Mouse (Mus musculus): Measurements from ENCODE around the gene Dlgap1. TPM values are rescaled to one million over a fixed set of nuclear protein-coding genes. Genes with fewer than 3 reads are reported as not detected.

Dlgap1 gene
- polyA plus RNA-seq, 1 experiment from 2014 or later: 0.39 TPM

DNA sequence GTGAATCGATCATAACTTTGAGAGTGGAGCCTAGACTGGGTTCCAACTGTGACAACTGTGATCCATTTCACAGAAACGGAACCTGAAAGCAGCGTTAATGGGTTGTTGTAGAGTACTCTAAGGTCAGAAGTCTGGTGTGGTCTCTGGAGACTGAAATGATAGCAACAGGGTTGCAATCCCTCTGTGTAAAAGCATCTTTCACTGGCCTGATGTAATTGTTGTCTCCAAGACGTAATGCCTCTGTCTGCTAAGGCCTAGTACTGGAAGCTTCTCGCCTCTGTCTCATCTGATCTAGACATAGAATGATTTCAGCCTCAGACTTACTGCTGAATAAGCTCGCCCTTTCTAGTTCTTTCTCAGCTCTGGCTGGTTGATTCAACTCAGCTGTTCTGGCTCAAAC, 721.3 kb downstream of the Dlgap1 start:
- H3K9me3 ChIP-seq (replicated peaks; ENCODE audit: control insufficient read depth, low read length): no peaks in the 10 kb centered on the region
- H3K4me3 ChIP-seq (ENCODE audit: low read length): no peak overlapping the region
- WGBS: 75% methylated on average over 6 of the region's 6 CpGs
- no peak overlapping the region for H3K27ac ChIP-seq (ENCODE audit: low read length)
- ATAC-seq (replicated peaks; ENCODE audit: extremely low read depth, insufficient read depth, low FRiP score): no peak
- no peak overlapping the region for H3K9ac ChIP-seq (ENCODE audit: low read length)
- H3K27me3 ChIP-seq (ENCODE audit: control insufficient read depth, insufficient read depth, low read length): no peaks in the 10 kb centered on the region
- H3K4me2 ChIP-seq (ENCODE audit: low read depth, low read length): no peak overlapping the region
- H3K36me3 ChIP-seq (ENCODE audit: control insufficient read depth, insufficient read depth): no peaks in the 10 kb centered on the region
- H3K4me1 ChIP-seq (ENCODE audit: control insufficient read depth, insufficient read depth, low read length): no peaks in the 10 kb centered on the region

GRCm38 (mm10) chr17:70690598-70690997, 721.7 kb downstream of the Dlgap1 start:
- Histone ChIP-seq H3K27ac (ENCODE audit: low read length) (no peak overlapping the region), H3K9ac (ENCODE audit: low read length) (no peak overlapping the region), H3K4me3 (ENCODE audit: low read length) (no peak overlapping the region), H3K36me3 (ENCODE audit: control insufficient read depth, insufficient read depth) (no peaks in the 10 kb centered on the region), H3K4me2 (ENCODE audit: low read depth, low read length) (no peak overlapping the region), H3K27me3 (ENCODE audit: control insufficient read depth, insufficient read depth, low read length) (no peaks in the 10 kb centered on the region), H3K4me1 (ENCODE audit: control insufficient read depth, insufficient read depth, low read length) (no peaks in the 10 kb centered on the region), H3K9me3 (replicated peaks; ENCODE audit: control insufficient read depth, low read length) (no peaks in the 10 kb centered on the region)
- 80% methylated on average over 8 of the region's 8 CpGs for WGBS
- ATAC-seq (replicated peaks; ENCODE audit: extremely low read depth, insufficient read depth, low FRiP score): no peak

DNA sequence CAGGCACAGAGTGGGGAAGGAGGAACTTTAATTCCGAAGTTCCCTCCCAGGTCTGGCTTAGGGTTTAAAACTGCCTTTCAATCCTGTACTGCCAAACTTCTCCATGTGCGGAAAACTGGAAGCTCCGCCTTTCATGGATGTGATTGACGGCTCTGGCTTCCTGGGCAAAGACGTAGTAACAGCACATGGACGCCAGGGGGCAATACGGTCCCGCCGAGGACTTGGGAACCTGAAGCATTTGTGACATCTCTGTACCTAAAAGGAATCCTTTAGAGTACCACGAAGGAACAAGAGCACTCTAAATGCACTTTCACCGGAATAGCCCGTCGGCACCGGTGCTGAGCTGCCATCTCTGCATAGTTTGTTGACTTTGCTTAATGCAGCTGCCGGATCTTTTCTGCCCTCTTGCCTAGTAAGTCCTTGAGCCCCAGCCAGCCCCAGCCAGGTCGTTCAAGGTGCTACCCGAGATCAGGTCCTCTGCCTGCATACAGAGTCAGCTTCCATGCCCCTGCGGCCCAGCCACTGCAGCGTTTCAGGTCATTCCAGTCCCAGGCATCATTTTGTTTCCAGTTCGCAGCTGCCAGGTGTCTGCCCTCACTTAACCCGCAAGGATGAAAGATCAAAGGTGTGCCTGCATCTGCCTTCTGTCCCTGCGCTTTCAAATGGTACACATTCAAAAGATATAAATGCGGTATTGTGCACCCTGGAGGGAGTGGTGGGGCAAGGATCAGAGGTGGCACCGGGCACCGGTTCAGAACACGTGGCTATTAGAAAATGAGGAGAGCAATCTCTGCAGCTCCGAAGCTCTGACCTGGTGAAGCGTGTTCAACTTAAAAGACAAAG, 738.3 kb downstream of the Dlgap1 start:
- WGBS: 3% methylated on average over 28 of the region's 28 CpGs
- H3K9ac ChIP-seq (ENCODE audit: low read length): peak overlapping the region; percentile 30; the same call in 1 of the 2 replicates

GRCm38 (mm10) chr17:70707819-70708140, 738.9 kb downstream of the Dlgap1 start:
- no peak for ATAC-seq (replicated peaks; ENCODE audit: extremely low read depth, insufficient read depth, low FRiP score)
- Histone ChIP-seq H3K27ac (ENCODE audit: low read length) (no peak overlapping the region), H3K4me3 (ENCODE audit: low read length) (no peak overlapping the region), H3K9me3 (replicated peaks; ENCODE audit: control insufficient read depth, low read length) (no peaks in the 10 kb centered on the region), H3K9ac (ENCODE audit: low read length) (no peak overlapping the region), H3K27me3 (ENCODE audit: control insufficient read depth, insufficient read depth, low read length) (no peaks in the 10 kb centered on the region; the same call in 1 of the 2 replicates), H3K4me1 (ENCODE audit: control insufficient read depth, insufficient read depth, low read length) (peaks cover 6% of the 10 kb centered on the region), H3K4me2 (ENCODE audit: low read depth, low read length) (peak overlapping the region; percentile 64; the same call in 1 of the 2 replicates), H3K36me3 (ENCODE audit: control insufficient read depth, insufficient read depth) (no peaks in the 10 kb centered on the region)
- WGBS: 34% methylated on average over 6 of the region's 6 CpGs

More for the DNA sequence above, 738.3 kb downstream of the Dlgap1 start:
- ATAC-seq (replicated peaks; ENCODE audit: extremely low read depth, insufficient read depth, low FRiP score): peak; percentile 60
- Histone ChIP-seq H3K9me3 (replicated peaks; ENCODE audit: control insufficient read depth, low read length) (no peaks in the 10 kb centered on the region), H3K4me2 (ENCODE audit: low read depth, low read length) (peak overlapping the region; percentile 64), H3K4me1 (ENCODE audit: control insufficient read depth, insufficient read depth, low read length) (peaks cover 6% of the 10 kb centered on the region), H3K27me3 (ENCODE audit: control insufficient read depth, insufficient read depth, low read length) (no peaks in the 10 kb centered on the region; the same call in 1 of the 2 replicates), H3K36me3 (ENCODE audit: control insufficient read depth, insufficient read depth) (no peaks in the 10 kb centered on the region), H3K27ac (ENCODE audit: low read length) (no peak overlapping the region), H3K4me3 (ENCODE audit: low read length) (peak overlapping the region; percentile 36)

DNA sequence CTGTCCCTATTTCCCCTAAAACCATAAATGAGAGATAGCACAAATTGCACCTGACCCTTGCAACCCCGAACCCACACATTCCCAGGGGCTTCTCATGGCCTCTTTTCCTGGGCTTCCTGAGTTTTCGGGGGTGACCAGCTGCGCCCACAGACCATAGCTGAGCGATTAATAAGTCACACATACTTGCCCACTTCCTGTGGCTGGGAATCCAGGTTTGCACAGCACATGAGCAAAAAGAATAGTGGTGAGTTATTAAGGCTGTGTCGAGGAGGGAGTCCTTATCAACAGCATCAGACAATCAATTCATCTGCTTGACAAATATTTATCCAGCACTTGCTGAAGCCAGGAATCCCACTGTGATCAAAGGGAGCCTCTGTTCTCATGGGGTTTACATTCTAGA, 740.7 kb downstream of the Dlgap1 start:
- H3K4me1 ChIP-seq (ENCODE audit: control insufficient read depth, insufficient read depth, low read length): peaks cover 6% of the 10 kb centered on the region
- 59% methylated on average over 5 of the region's 5 CpGs for WGBS
- no peak for ATAC-seq (replicated peaks; ENCODE audit: extremely low read depth, insufficient read depth, low FRiP score)
- H3K9ac ChIP-seq (ENCODE audit: low read length): no peak overlapping the region
- H3K27me3 ChIP-seq (ENCODE audit: control insufficient read depth, insufficient read depth, low read length): no peaks in the 10 kb centered on the region; the same call in 1 of the 2 replicates
- H3K4me3 ChIP-seq (ENCODE audit: low read length): no peak overlapping the region
- H3K4me2 ChIP-seq (ENCODE audit: low read depth, low read length): no peak overlapping the region
- H3K27ac ChIP-seq (ENCODE audit: low read length): no peak overlapping the region
- H3K9me3 ChIP-seq (replicated peaks; ENCODE audit: control insufficient read depth, low read length): no peaks in the 10 kb centered on the region
- H3K36me3 ChIP-seq (ENCODE audit: control insufficient read depth, insufficient read depth): no peaks in the 10 kb centered on the region

DNA sequence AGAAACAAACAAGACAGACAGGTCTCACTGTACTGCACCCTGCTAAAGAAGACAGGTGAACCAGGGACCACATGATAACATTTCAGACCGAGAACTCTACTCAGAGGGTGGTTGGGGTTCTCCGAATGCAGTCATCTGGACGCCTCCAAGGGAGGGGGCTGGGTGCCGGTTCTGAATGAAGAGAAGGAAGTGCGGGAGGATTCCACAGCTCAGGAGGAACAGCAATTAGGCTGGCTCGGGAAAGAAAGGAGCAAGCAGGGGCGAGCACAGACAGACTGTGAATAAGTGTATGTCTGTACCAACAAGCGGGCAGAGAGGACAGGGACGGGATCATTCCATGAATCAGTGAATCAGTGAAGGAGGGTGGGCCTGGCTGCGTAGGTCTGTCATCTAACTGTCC, 744.6 kb downstream of the Dlgap1 start:
- 58% methylated on average over 10 of the region's 10 CpGs for WGBS
- H3K27ac ChIP-seq (ENCODE audit: low read length): no peak overlapping the region
- no peaks in the 10 kb centered on the region for H3K36me3 ChIP-seq (ENCODE audit: control insufficient read depth, insufficient read depth)
- no peak overlapping the region for H3K9ac ChIP-seq (ENCODE audit: low read length)
- ATAC-seq (replicated peaks; ENCODE audit: extremely low read depth, insufficient read depth, low FRiP score): no peak
- H3K4me1 ChIP-seq (ENCODE audit: control insufficient read depth, insufficient read depth, low read length): no peaks in the 10 kb centered on the region
- H3K4me3 ChIP-seq (ENCODE audit: low read length): no peak overlapping the region
- no peaks in the 10 kb centered on the region for H3K9me3 ChIP-seq (replicated peaks; ENCODE audit: control insufficient read depth, low read length)
- no peaks in the 10 kb centered on the region for H3K27me3 ChIP-seq (ENCODE audit: control insufficient read depth, insufficient read depth, low read length)
- H3K4me2 ChIP-seq (ENCODE audit: low read depth, low read length): no peak overlapping the region

DNA sequence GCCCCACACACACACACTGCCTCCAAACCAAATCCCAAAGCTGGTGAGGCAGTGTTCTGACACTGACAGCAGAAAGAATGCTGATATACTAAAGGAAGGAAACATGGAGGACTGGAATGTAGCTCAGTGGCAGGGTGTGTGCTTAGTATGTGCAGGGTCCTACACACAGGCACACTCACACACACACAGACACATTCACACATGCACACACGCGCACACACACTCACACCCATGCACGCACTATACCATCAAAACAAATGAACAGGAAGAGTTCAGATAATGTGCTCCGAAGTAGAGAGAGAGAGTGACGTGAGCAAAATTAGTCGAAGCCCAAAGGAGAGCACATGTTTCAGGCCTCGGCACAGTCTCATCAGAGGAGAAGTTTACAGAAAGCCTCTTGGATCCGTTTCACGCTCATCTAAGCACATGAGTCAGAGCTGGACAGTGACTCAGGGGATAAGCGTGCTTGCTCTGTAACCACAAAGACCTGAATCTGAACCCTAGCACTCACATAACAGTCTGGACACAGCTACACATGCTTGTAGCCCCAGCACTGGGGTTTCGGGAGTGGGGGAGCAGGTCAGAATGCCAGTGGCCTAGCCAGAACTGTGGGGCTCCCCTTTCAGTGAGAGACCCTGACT, 750.9 kb downstream of the Dlgap1 start:
- Histone ChIP-seq H3K9me3 (replicated peaks; ENCODE audit: control insufficient read depth, low read length) (no peaks in the 10 kb centered on the region), H3K27me3 (ENCODE audit: control insufficient read depth, insufficient read depth, low read length) (no peaks in the 10 kb centered on the region), H3K9ac (ENCODE audit: low read length) (no peak overlapping the region), H3K36me3 (ENCODE audit: control insufficient read depth, insufficient read depth) (no peaks in the 10 kb centered on the region), H3K4me2 (ENCODE audit: low read depth, low read length) (no peak overlapping the region), H3K27ac (ENCODE audit: low read length) (no peak overlapping the region), H3K4me1 (ENCODE audit: control insufficient read depth, insufficient read depth, low read length) (no peaks in the 10 kb centered on the region), H3K4me3 (ENCODE audit: low read length) (no peak overlapping the region)
- ATAC-seq (replicated peaks; ENCODE audit: extremely low read depth, insufficient read depth, low FRiP score): peak; percentile 18; the same call in 1 of the 2 replicates
- 67% methylated on average over 11 of the region's 11 CpGs for WGBS

DNA sequence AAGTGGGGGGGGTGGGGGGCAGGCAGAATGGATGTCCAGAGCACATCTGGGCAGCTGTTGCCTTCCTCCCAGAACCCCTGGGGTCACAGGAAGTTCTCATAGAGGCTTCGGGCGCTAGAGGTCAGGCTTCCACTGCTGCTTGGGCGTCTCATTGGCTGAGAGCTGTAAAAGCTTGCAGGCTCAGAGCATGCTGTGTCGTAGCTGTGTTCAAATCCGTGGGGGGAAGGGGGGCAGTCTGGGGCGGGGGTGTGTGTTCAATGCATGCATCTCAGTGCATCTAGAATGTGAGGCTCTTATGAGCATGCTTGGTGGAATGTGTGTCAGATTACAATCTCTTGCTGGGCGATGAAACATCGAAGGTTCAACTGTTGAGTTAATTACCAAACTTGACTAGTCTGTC, 751.9 kb downstream of the Dlgap1 start:
- peak; percentile 28; the same call in 1 of the 2 replicates for ATAC-seq (replicated peaks; ENCODE audit: extremely low read depth, insufficient read depth, low FRiP score)
- no peaks in the 10 kb centered on the region for H3K36me3 ChIP-seq (ENCODE audit: control insufficient read depth, insufficient read depth)
- H3K4me2 ChIP-seq (ENCODE audit: low read depth, low read length): no peak overlapping the region
- H3K27me3 ChIP-seq (ENCODE audit: control insufficient read depth, insufficient read depth, low read length): no peaks in the 10 kb centered on the region
- H3K9me3 ChIP-seq (replicated peaks; ENCODE audit: control insufficient read depth, low read length): no peaks in the 10 kb centered on the region
- H3K27ac ChIP-seq (ENCODE audit: low read length): no peak overlapping the region
- no peak overlapping the region for H3K4me3 ChIP-seq (ENCODE audit: low read length)
- no peak overlapping the region for H3K9ac ChIP-seq (ENCODE audit: low read length)
- no peaks in the 10 kb centered on the region for H3K4me1 ChIP-seq (ENCODE audit: control insufficient read depth, insufficient read depth, low read length)
- 24% methylated on average over 8 of the region's 8 CpGs for WGBS

DNA sequence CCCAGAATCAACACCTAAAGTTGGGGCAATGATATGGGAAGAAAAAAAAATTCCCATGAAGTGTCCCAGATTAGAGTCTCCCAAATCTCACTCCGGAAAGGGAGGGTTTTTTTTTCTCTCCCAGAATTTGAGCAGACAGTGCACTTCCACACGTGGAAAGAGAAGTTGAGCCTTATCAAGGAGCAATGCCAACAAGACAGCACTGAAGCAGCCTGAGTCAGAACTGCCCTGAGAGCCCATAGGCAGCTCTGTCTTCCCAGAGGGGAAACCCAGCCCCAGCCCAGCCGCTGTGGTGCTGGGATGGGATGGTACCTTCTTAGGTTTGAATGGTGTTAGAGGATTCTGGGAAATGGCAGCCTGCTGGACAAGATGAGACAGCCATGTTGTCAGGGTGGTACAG, 753.3 kb downstream of the Dlgap1 start:
- Histone ChIP-seq H3K27me3 (ENCODE audit: control insufficient read depth, insufficient read depth, low read length) (no peaks in the 10 kb centered on the region), H3K27ac (ENCODE audit: low read length) (no peak overlapping the region), H3K4me1 (ENCODE audit: control insufficient read depth, insufficient read depth, low read length) (no peaks in the 10 kb centered on the region), H3K4me2 (ENCODE audit: low read depth, low read length) (no peak overlapping the region), H3K4me3 (ENCODE audit: low read length) (no peak overlapping the region), H3K36me3 (ENCODE audit: control insufficient read depth, insufficient read depth) (no peaks in the 10 kb centered on the region), H3K9ac (ENCODE audit: low read length) (no peak overlapping the region), H3K9me3 (replicated peaks; ENCODE audit: control insufficient read depth, low read length) (no peaks in the 10 kb centered on the region)
- 71% methylated on average over 3 of the region's 3 CpGs for WGBS
- no peak for ATAC-seq (replicated peaks; ENCODE audit: extremely low read depth, insufficient read depth, low FRiP score)
